Mouse (Mus musculus) midbrain, embryonic 14.5 days (tissue): ENCODE results near the gene Mthfsl. TPM values are rescaled to one million over a fixed set of nuclear protein-coding genes. Genes with fewer than 3 reads are reported as not detected.
"Not testable (repeated sequence)": the region's sequence is repeated elsewhere in the genome, so short reads cannot be mapped to it uniquely, and the experiment has no call there.

ENCODE experiments used
- ATAC-seq: fragments of 200-750 bp; cut with Nextera tagmentation; 2 replicates; pipeline ENCODE4 v1.8.0; 2017; ENCODE audit warnings: moderate number of reproducible peaks, moderate library complexity; ENCODE audit not compliant: low FRiP score, low TSS enrichment
- DNase-seq: peaks from one replicate; pipeline ENCODE4 v3.0.0-alpha.2; 2015
- H3K27ac ChIP-seq: fragments of 300-500 bp; sonication (generic); replicated peaks from 2 replicates; pipeline ENCODE4 v1.5.1; 2014; ENCODE audit warnings: mild to moderate bottlenecking, low read depth, low read length, moderate library complexity
- H3K27me3 ChIP-seq: fragments of 300-500 bp; sonication (generic); 2 replicates; pipeline ENCODE4 v1.6.1; 2014; ENCODE audit warnings: low read length, control low read depth, mixed read lengths; ENCODE audit not compliant: control insufficient read depth, insufficient read depth
- H3K36me3 ChIP-seq: fragments of 300-500 bp; sonication (generic); 2 replicates; pipeline ENCODE4 v1.6.1; 2014; ENCODE audit warnings: low read length, control low read depth; ENCODE audit not compliant: control insufficient read depth, insufficient read depth
- H3K4me1 ChIP-seq: fragments of 300-500 bp; sonication (generic); 2 replicates; pipeline ENCODE4 v1.6.1; 2014; ENCODE audit warnings: mild to moderate bottlenecking, antibody characterized with exemption, low read length, control low read depth; ENCODE audit not compliant: control insufficient read depth, insufficient read depth
- H3K4me2 ChIP-seq: fragments of 300-500 bp; sonication (generic); 2 replicates; pipeline ENCODE4 v1.6.1; 2014; ENCODE audit warnings: mild to moderate bottlenecking, low read length, moderate library complexity
- H3K4me3 ChIP-seq: fragments of 300-500 bp; sonication (generic); replicated peaks from 2 replicates; pipeline ENCODE4 v1.5.1; 2014; ENCODE audit warnings: low read depth, low read length
- H3K9ac ChIP-seq: fragments of 300-500 bp; sonication (generic); replicated peaks from 2 replicates; pipeline ENCODE4 v1.6.1; 2014; ENCODE audit warnings: mild to moderate bottlenecking, low read length, moderate library complexity
- H3K9me3 ChIP-seq: fragments of 300-500 bp; sonication (generic); 2 replicates; pipeline ENCODE4 v1.6.1; 2016; ENCODE audit warnings: low read length, control low read depth, mixed read lengths; ENCODE audit not compliant: control insufficient read depth
- WGBS: fragments of 180-500 bp; shearing (Covaris S2); extraction: QIAGEN DNeasy Blood & Tissue Kit; methylation state at CpG from one replicate; pipeline ENCODE4 v1.1.7; 2014; 5-methylcytosine and 5-hydroxymethylcytosine counted together
- polyA plus RNA-seq: library from polyadenylated mRNA; unstranded; fragments of >200 nt; fragmentation: Nextera tagmentation; extraction: Ambion mirVana; gene quantifications from 2 replicates; pipeline ENCODE4 v1.2.1, GENCODE M21; 2014

Gene Mthfsl
- polyA plus RNA-seq, 1 experiment from 2014 or later: 40.7 TPM

GRCm38 (mm10) chr9:88650742-88651141, 69.4 kb downstream of the Mthfsl start:
- ATAC-seq, H3K4me1 ChIP-seq, H3K36me3 ChIP-seq, H3K27me3 ChIP-seq, H3K9ac ChIP-seq, H3K27ac ChIP-seq, H3K4me3 ChIP-seq, H3K4me2 ChIP-seq, H3K9me3 ChIP-seq, DNase-seq: not testable (repeated sequence)
- 95% methylated on average over 11 of the region's 15 CpGs for WGBS

Other genes with a start within 250 kb of the Mthfsl start
- 85.3 and 117 TPM in 2 replicates for gene Syncrip, start 237.7 kb downstream of the Mthfsl start, polyA plus RNA-seq
- 16.5 and 20.2 TPM in 2 replicates for gene Zfp949, start 172.3 kb downstream of the Mthfsl start, polyA plus RNA-seq
- gene Trim43a, start 139.4 kb downstream of the Mthfsl start, polyA plus RNA-seq: 0.20 TPM in 1 of 2 replicates, not detected in the other
- gene Bcl2a1d, start 11.6 kb upstream of the Mthfsl start, polyA plus RNA-seq: 0.25 TPM in 1 of 2 replicates, not detected in the other
- not detected in 2 replicates for gene Trim43c, start 118.9 kb upstream of the Mthfsl start, polyA plus RNA-seq
- not detected in 2 replicates for gene Bcl2a1a, start 236.6 kb upstream of the Mthfsl start, polyA plus RNA-seq